Mouse (Mus musculus): Measurements from ENCODE around the gene Ppm1m. TPM values are rescaled to one million over a fixed set of nuclear protein-coding genes. Genes with fewer than 3 reads are reported as not detected.

The Ppm1m gene
- polyA plus RNA-seq (2014; fragmentation: Nextera tagmentation; extraction: Ambion mirVana) = 25.8 and 29.1 TPM in 2 replicates

GRCm38 (mm10) chr9:106199535-106200272, at the start of gene Ppm1m:
TSS of gene Ppm1m (minus strand) at chr9:106199746.
- 40% methylated on average over 18 of the region's 18 CpGs for WGBS
- Histone ChIP-seq H3K9me3 (replicated peaks; ENCODE audit: control insufficient read depth, low read length) (no peaks in the 10 kb centered on the region), H3K4me3 (ENCODE audit: low read depth, low read length) (peak within 1 kb of the TSS; percentile 68), H3K36me3 (replicated peaks; ENCODE audit: control insufficient read depth, insufficient read depth, low read depth, low read length) (peaks cover 3% of the 10 kb centered on the region; the same call in 1 of the 2 replicates), H3K4me2 (ENCODE audit: low read depth, low read length) (peak within 1 kb of the TSS; percentile 64), H3K9ac (replicated peaks; ENCODE audit: low read length) (peak within 1 kb of the TSS; percentile 83), H3K4me1 (ENCODE audit: control insufficient read depth, insufficient read depth, low read length) (peaks cover 7% of the 10 kb centered on the region), H3K27ac (replicated peaks; ENCODE audit: low read depth, low read length) (peak within 1 kb of the TSS; percentile 52; the same call in 1 of the 2 replicates), H3K27me3 (ENCODE audit: control insufficient read depth, insufficient read depth, low read length) (no peaks in the 10 kb centered on the region)
- ATAC-seq (replicated peaks; ENCODE audit: insufficient number of reproducible peaks, low FRiP score, low TSS enrichment, low read depth) (0 out of 2 replicates have a peak, but pooled peaks have one; percentile 1), DNase-seq (ENCODE audit: low spot score) (no peak)

DNA sequence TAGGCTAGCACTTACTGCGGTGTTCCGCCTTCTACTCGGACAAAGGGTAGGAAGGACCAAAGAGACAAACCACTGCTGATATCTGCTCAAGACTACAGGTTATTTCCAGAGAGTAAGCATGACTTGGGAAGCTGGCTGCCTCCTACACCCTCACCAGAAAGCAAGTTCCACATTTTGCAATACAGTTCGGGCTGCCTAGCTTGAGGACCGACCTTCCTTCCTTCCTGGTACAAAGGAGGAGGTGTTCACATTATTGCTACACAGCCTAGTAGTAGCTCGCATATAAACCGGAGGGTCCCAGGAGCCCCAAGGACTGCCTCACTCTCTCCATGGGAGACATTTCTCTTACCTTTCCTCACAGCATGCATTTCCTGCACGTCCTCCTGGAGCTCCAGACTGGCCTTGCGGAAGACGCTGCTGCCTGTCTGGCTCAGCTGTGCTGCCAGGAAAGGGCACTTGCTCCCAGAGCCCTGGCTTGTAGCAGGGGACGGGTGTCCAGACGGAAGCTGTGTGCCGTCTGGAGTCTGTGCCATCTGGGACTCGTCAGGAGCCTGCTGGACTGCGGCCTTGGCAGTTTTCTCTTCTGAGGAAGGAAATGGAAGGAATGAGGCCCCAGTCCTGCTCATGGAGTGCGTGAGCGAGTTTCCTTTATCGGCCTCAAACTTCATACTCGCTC, 43.4 kb upstream of the Ppm1m start:
- H3K9ac ChIP-seq (replicated peaks; ENCODE audit: low read length) = no peak overlapping the region
- no peak overlapping the region for H3K27ac ChIP-seq (replicated peaks; ENCODE audit: low read depth, low read length)
- WGBS = 66% methylated on average over 19 of the region's 19 CpGs
- ATAC-seq (replicated peaks; ENCODE audit: insufficient number of reproducible peaks, low FRiP score, low TSS enrichment, low read depth) (no peak), DNase-seq (ENCODE audit: low spot score) (peak; percentile 11)
- no peaks in the 10 kb centered on the region for H3K9me3 ChIP-seq (replicated peaks; ENCODE audit: control insufficient read depth, low read length)
- no peak overlapping the region for H3K4me2 ChIP-seq (ENCODE audit: low read depth, low read length)
- no peaks in the 10 kb centered on the region for H3K27me3 ChIP-seq (ENCODE audit: control insufficient read depth, insufficient read depth, low read length)
- no peak overlapping the region for H3K4me3 ChIP-seq (ENCODE audit: low read depth, low read length)
- peaks cover 10% of the 10 kb centered on the region for H3K36me3 ChIP-seq (replicated peaks; ENCODE audit: control insufficient read depth, insufficient read depth, low read depth, low read length)
- H3K4me1 ChIP-seq (ENCODE audit: control insufficient read depth, insufficient read depth, low read length) = no peaks in the 10 kb centered on the region

GRCm38 (mm10) chr9:106241541-106242164, 42.1 kb upstream of the Ppm1m start:
- 90% methylated on average over 10 of the region's 10 CpGs for WGBS
- no peaks in the 10 kb centered on the region for H3K27me3 ChIP-seq (ENCODE audit: control insufficient read depth, insufficient read depth, low read length)
- H3K4me3 ChIP-seq (ENCODE audit: low read depth, low read length) = no peak overlapping the region
- no peak overlapping the region for H3K9ac ChIP-seq (replicated peaks; ENCODE audit: low read length)
- peaks cover 14% of the 10 kb centered on the region for H3K36me3 ChIP-seq (replicated peaks; ENCODE audit: control insufficient read depth, insufficient read depth, low read depth, low read length)
- DNase-seq (ENCODE audit: low spot score) (no peak), ATAC-seq (replicated peaks; ENCODE audit: insufficient number of reproducible peaks, low FRiP score, low TSS enrichment, low read depth) (no peak)
- H3K4me2 ChIP-seq (ENCODE audit: low read depth, low read length) = no peak overlapping the region
- H3K27ac ChIP-seq (replicated peaks; ENCODE audit: low read depth, low read length) = no peak overlapping the region
- H3K4me1 ChIP-seq (ENCODE audit: control insufficient read depth, insufficient read depth, low read length) = no peaks in the 10 kb centered on the region
- no peaks in the 10 kb centered on the region for H3K9me3 ChIP-seq (replicated peaks; ENCODE audit: control insufficient read depth, low read length)

GRCm38 (mm10) chr9:106237878-106238277, 38.3 kb upstream of the Ppm1m start:
- Histone ChIP-seq H3K4me2 (ENCODE audit: low read depth, low read length) (no peak overlapping the region), H3K27me3 (ENCODE audit: control insufficient read depth, insufficient read depth, low read length) (no peaks in the 10 kb centered on the region), H3K4me3 (ENCODE audit: low read depth, low read length) (no peak overlapping the region), H3K9me3 (replicated peaks; ENCODE audit: control insufficient read depth, low read length) (no peaks in the 10 kb centered on the region), H3K27ac (replicated peaks; ENCODE audit: low read depth, low read length) (no peak overlapping the region), H3K36me3 (replicated peaks; ENCODE audit: control insufficient read depth, insufficient read depth, low read depth, low read length) (peaks cover 12% of the 10 kb centered on the region), H3K9ac (replicated peaks; ENCODE audit: low read length) (no peak overlapping the region), H3K4me1 (ENCODE audit: control insufficient read depth, insufficient read depth, low read length) (no peaks in the 10 kb centered on the region)
- DNase-seq (ENCODE audit: low spot score) = no peak
- 90% methylated on average over 10 of the region's 10 CpGs for WGBS
- no peak for ATAC-seq (replicated peaks; ENCODE audit: insufficient number of reproducible peaks, low FRiP score, low TSS enrichment, low read depth)

GRCm38 (mm10) chr9:106237401-106237800, 37.9 kb upstream of the Ppm1m start:
- Histone ChIP-seq H3K9ac (replicated peaks; ENCODE audit: low read length) (no peak overlapping the region), H3K27ac (replicated peaks; ENCODE audit: low read depth, low read length) (no peak overlapping the region), H3K4me3 (ENCODE audit: low read depth, low read length) (no peak overlapping the region), H3K9me3 (replicated peaks; ENCODE audit: control insufficient read depth, low read length) (no peaks in the 10 kb centered on the region), H3K27me3 (ENCODE audit: control insufficient read depth, insufficient read depth, low read length) (no peaks in the 10 kb centered on the region), H3K4me2 (ENCODE audit: low read depth, low read length) (no peak overlapping the region), H3K36me3 (replicated peaks; ENCODE audit: control insufficient read depth, insufficient read depth, low read depth, low read length) (peaks cover 12% of the 10 kb centered on the region), H3K4me1 (ENCODE audit: control insufficient read depth, insufficient read depth, low read length) (no peaks in the 10 kb centered on the region)
- no peak for DNase-seq (ENCODE audit: low spot score)
- WGBS = 93% methylated on average over 8 of the region's 8 CpGs
- no peak for ATAC-seq (replicated peaks; ENCODE audit: insufficient number of reproducible peaks, low FRiP score, low TSS enrichment, low read depth)

DNA sequence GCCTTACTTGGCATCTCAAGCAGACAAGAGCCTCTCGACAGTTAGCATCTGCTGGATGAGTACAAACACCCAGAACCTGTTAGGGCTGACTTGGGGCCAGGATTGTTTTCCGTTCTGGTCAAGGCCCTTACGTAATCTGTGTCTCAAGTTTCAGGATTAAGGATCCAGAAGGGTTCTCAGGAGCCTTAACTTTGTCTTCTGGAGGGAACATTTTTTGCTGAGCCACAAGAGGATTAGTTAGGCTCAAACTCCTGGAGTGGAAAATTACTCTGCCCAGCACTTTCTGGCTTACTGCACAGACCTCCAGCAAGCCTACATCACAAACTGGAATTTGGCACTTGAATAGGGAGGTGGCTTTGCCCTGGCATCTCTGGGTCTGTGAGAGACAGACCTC, 37.3 kb upstream of the Ppm1m start:
- WGBS = 77% methylated on average over 3 of the region's 3 CpGs
- Histone ChIP-seq H3K27me3 (ENCODE audit: control insufficient read depth, insufficient read depth, low read length) (no peaks in the 10 kb centered on the region), H3K4me3 (ENCODE audit: low read depth, low read length) (no peak overlapping the region), H3K9ac (replicated peaks; ENCODE audit: low read length) (no peak overlapping the region), H3K36me3 (replicated peaks; ENCODE audit: control insufficient read depth, insufficient read depth, low read depth, low read length) (peaks cover 12% of the 10 kb centered on the region), H3K4me1 (ENCODE audit: control insufficient read depth, insufficient read depth, low read length) (no peaks in the 10 kb centered on the region), H3K27ac (replicated peaks; ENCODE audit: low read depth, low read length) (no peak overlapping the region), H3K4me2 (ENCODE audit: low read depth, low read length) (no peak overlapping the region), H3K9me3 (replicated peaks; ENCODE audit: control insufficient read depth, low read length) (no peaks in the 10 kb centered on the region)
- DNase-seq (ENCODE audit: low spot score) (no peak), ATAC-seq (replicated peaks; ENCODE audit: insufficient number of reproducible peaks, low FRiP score, low TSS enrichment, low read depth) (no peak)

- H3K27me3 ChIP-seq (ENCODE audit: control insufficient read depth, insufficient read depth, low read length) = no peaks in the 10 kb centered on the region
- H3K4me1 ChIP-seq (ENCODE audit: control insufficient read depth, insufficient read depth, low read length) = no peaks in the 10 kb centered on the region
- no peak overlapping the region for H3K4me2 ChIP-seq (ENCODE audit: low read depth, low read length)
- DNase-seq (ENCODE audit: low spot score) (no peak), ATAC-seq (replicated peaks; ENCODE audit: insufficient number of reproducible peaks, low FRiP score, low TSS enrichment, low read depth) (no peak)
- no peak overlapping the region; the same call in 1 of the 2 replicates for H3K9ac ChIP-seq (replicated peaks; ENCODE audit: low read length)
- H3K9me3 ChIP-seq (replicated peaks; ENCODE audit: control insufficient read depth, low read length) = no peaks in the 10 kb centered on the region
- no peak overlapping the region for H3K4me3 ChIP-seq (ENCODE audit: low read depth, low read length)
- H3K36me3 ChIP-seq (replicated peaks; ENCODE audit: control insufficient read depth, insufficient read depth, low read depth, low read length) = peaks cover 10% of the 10 kb centered on the region
- no peak overlapping the region for H3K27ac ChIP-seq (replicated peaks; ENCODE audit: low read depth, low read length)
- WGBS = 91% methylated on average over 23 of the region's 23 CpGs
Measured at GRCm38 (mm10) chr9:106236156-106236817, 36.7 kb upstream of the Ppm1m start.
